Mouse (Mus musculus) spleen, postnatal 36 days (tissue): ENCODE results near the gene Il31.

Experiments
- DNase-seq, 2 experiments: peaks; one replicate each; pipeline ENCODE4 v3.0.0; 2022; ENCODE audit warnings: low spot score in 2 of 2, mixed read lengths in 1 of 2

The Il31 gene

GRCm38 (mm10) chr5:123473817-123474216 is 15.5 kb downstream of the Il31 start:
- DNase-seq: no peak

- peak in 1 of 2 experiments; percentile 11 for DNase-seq
Observed at GRCm38 (mm10) chr5:123470784-123471400, 18.4 kb downstream of the Il31 start.

GRCm38 (mm10) chr5:123464638-123465037 is 24.7 kb downstream of the Il31 start:
- no peak for DNase-seq

GRCm38 (mm10) chr5:123461420-123461819 is 27.9 kb downstream of the Il31 start:
- DNase-seq: no peak

- no peak for DNase-seq
Observed at GRCm38 (mm10) chr5:123451886-123452285, 37.4 kb downstream of the Il31 start.

GRCm38 (mm10) chr5:123444849-123445334 is 44.4 kb downstream of the Il31 start:
- DNase-seq: no peak

- peak; percentile 36 to 41 for DNase-seq
Observed at GRCm38 (mm10) chr5:123444069-123444468, 45.2 kb downstream of the Il31 start.

- no peak for DNase-seq
Observed at GRCm38 (mm10) chr5:123442283-123442682, 47.0 kb downstream of the Il31 start.

- no peak for DNase-seq
Observed at GRCm38 (mm10) chr5:123440664-123441063, 48.6 kb downstream of the Il31 start.

GRCm38 (mm10) chr5:123439941-123440340 is 49.3 kb downstream of the Il31 start:
- DNase-seq: no peak

- DNase-seq: no peak
Observed at GRCm38 (mm10) chr5:123439312-123439711, 50.0 kb downstream of the Il31 start.

- DNase-seq: no peak
Observed at GRCm38 (mm10) chr5:123438381-123438780, 50.9 kb downstream of the Il31 start.

GRCm38 (mm10) chr5:123436780-123437175 is 52.5 kb downstream of the Il31 start:
- peak; percentile 57 to 59 for DNase-seq

- DNase-seq: no peak
Observed at GRCm38 (mm10) chr5:123436071-123436779, 53.1 kb downstream of the Il31 start.

GRCm38 (mm10) chr5:123432305-123432874 is 56.9 kb downstream of the Il31 start:
- no peak for DNase-seq

GRCm38 (mm10) chr5:123431524-123432304 is 57.6 kb downstream of the Il31 start:
- DNase-seq: no peak
